ENCODE assay signal across 20 mouse cellular contexts in the genomic region with DNA sequence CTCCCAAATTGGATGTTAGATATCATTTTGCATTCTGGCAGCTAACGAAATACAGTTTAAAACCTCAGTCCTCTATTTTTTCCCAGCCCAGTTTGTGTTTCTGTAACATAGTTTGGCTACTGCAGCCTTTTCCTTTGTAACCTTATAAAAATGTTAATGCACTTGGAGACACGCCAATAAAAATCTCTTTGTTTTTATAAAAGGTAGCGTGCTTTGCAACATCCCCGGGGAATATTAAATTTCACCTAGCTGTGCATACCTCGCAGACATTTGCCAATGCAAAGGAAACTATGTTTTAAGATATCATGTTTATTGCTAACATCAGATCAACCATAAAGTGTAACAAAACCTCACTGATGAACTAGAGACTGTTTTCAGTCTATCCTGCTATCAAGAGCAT.
DNase-seq lines count a peak whose midpoint lies in the region; ATAC-seq and TF ChIP-seq lines count a peak whose summit lies in the region.
"Had no signal": no experiment of that assay in that cellular context is flagged by ENCODE, and none has a peak within 500 bp of the region (broad histone marks: within the 10 kb centered on the region; RNA-seq: fewer than 3 reads in every experiment).

No protein-coding gene starts in this region.

- no peaks in the 10 kb centered on the region for H3K4me1 ChIP-seq in hindbrain, embryonic 14.5 days (replicated peaks; ENCODE audit: control insufficient read depth, insufficient read depth, low read length)
- no peaks in the 10 kb centered on the region for H3K4me1 ChIP-seq in hindbrain, embryonic 16.5 days (ENCODE audit: control insufficient read depth, insufficient read depth, low read depth, low read length)
- no peaks in the 10 kb centered on the region for H3K4me1 ChIP-seq in lung, embryonic 14.5 days (ENCODE audit: insufficient read depth)
- H3K4me1 ChIP-seq in embryonic facial prominence, embryonic 14.5 days (ENCODE audit: control insufficient read depth, insufficient read depth, low read length), result peaks cover 14% of the 10 kb centered on the region
- H3K4me1 ChIP-seq in limb, embryonic 14.5 days (ENCODE audit: control insufficient read depth, insufficient read depth, low read length), result peaks cover 8% of the 10 kb centered on the region; the same call in 1 of the 2 replicates

- no peak overlapping the region for H3K4me3 ChIP-seq in hindbrain, embryonic 14.5 days (replicated peaks; ENCODE audit: low read length)
- no peak overlapping the region for H3K4me3 ChIP-seq in hindbrain, embryonic 16.5 days (ENCODE audit: low read length)
- no peak overlapping the region for H3K4me3 ChIP-seq in lung, embryonic 14.5 days (ENCODE audit: low read depth, low read length)
- H3K4me3 ChIP-seq in embryonic facial prominence, embryonic 14.5 days (ENCODE audit: low read depth, low read length), result no peak overlapping the region
- H3K4me3 ChIP-seq in limb, embryonic 14.5 days (replicated peaks; ENCODE audit: low read length), result no peak overlapping the region
- H3K4me3 ChIP-seq: embryonic facial prominence, embryonic 13.5 days; forebrain, embryonic 13.5 days had no signal

- H3K27ac ChIP-seq in hindbrain, embryonic 14.5 days, result no peak overlapping the region
- H3K27ac ChIP-seq in hindbrain, embryonic 16.5 days (ENCODE audit: low read depth, low read length), result no peak overlapping the region
- H3K27ac ChIP-seq in lung, embryonic 14.5 days (ENCODE audit: low read depth), result no peak overlapping the region
- H3K27ac ChIP-seq in embryonic facial prominence, embryonic 14.5 days (replicated peaks; ENCODE audit: low read depth, low read length), result no peak overlapping the region
- H3K27ac ChIP-seq in limb, embryonic 14.5 days (replicated peaks; ENCODE audit: low read depth, low read length), result no peak overlapping the region
- H3K27ac ChIP-seq: embryonic facial prominence, embryonic 13.5 days; forebrain, embryonic 13.5 days had no signal

- no peak overlapping the region for H3K9ac ChIP-seq in hindbrain, embryonic 14.5 days
- H3K9ac ChIP-seq in hindbrain, embryonic 16.5 days (ENCODE audit: low read depth, low read length), result no peak overlapping the region
- H3K9ac ChIP-seq in lung, embryonic 14.5 days, result no peak overlapping the region
- H3K9ac ChIP-seq in embryonic facial prominence, embryonic 14.5 days (ENCODE audit: low read depth, low read length), result no peak overlapping the region
- H3K9ac ChIP-seq in limb, embryonic 14.5 days (ENCODE audit: low read depth, low read length, severe bottlenecking), result no peak overlapping the region
- H3K9ac ChIP-seq: embryonic facial prominence, embryonic 13.5 days; forebrain, embryonic 13.5 days had no signal

- no peak overlapping the region for H3K4me2 ChIP-seq in hindbrain, embryonic 14.5 days (replicated peaks)
- no peak overlapping the region for H3K4me2 ChIP-seq in hindbrain, embryonic 16.5 days (ENCODE audit: low read length)
- H3K4me2 ChIP-seq in lung, embryonic 14.5 days, result no peak overlapping the region
- no peak overlapping the region for H3K4me2 ChIP-seq in embryonic facial prominence, embryonic 14.5 days (ENCODE audit: low read depth, low read length)
- H3K4me2 ChIP-seq in limb, embryonic 14.5 days (replicated peaks; ENCODE audit: low read depth, low read length, severe bottlenecking), result no peak overlapping the region
- H3K4me2 ChIP-seq: embryonic facial prominence, embryonic 13.5 days; forebrain, embryonic 13.5 days had no signal

- no peaks in the 10 kb centered on the region for H3K27me3 ChIP-seq in hindbrain, embryonic 14.5 days (ENCODE audit: control insufficient read depth, insufficient read depth, low read length)
- H3K27me3 ChIP-seq in hindbrain, embryonic 16.5 days (replicated peaks; ENCODE audit: control insufficient read depth, insufficient read depth, low read length), result no peaks in the 10 kb centered on the region
- no peaks in the 10 kb centered on the region for H3K27me3 ChIP-seq in lung, embryonic 14.5 days (ENCODE audit: insufficient read depth, low read length)
- no peaks in the 10 kb centered on the region for H3K27me3 ChIP-seq in embryonic facial prominence, embryonic 14.5 days (replicated peaks; ENCODE audit: control insufficient read depth, insufficient read depth, low read length)
- no peaks in the 10 kb centered on the region for H3K27me3 ChIP-seq in limb, embryonic 14.5 days (ENCODE audit: control insufficient read depth, insufficient read depth, low read length)
- H3K27me3 ChIP-seq: embryonic facial prominence, embryonic 13.5 days; forebrain, embryonic 13.5 days had no signal

- ATAC-seq in hindbrain, embryonic 14.5 days (ENCODE audit: low FRiP score), result no peak
- ATAC-seq in hindbrain, embryonic 16.5 days, result no peak
- ATAC-seq in lung, embryonic 14.5 days (ENCODE audit: insufficient read depth), result no peak
- 0 out of 2 replicates have a peak, but pooled peaks have one; percentile 37 for ATAC-seq in embryonic facial prominence, embryonic 14.5 days (ENCODE audit: low read depth)
- ATAC-seq in limb, embryonic 14.5 days (ENCODE audit: low FRiP score, low read depth), result peak; percentile 53; the same call in 1 of the 2 replicates
- ATAC-seq: forebrain, embryonic 13.5 days; forebrain, embryonic 16.5 days had no signal

- DNase-seq in hindbrain, embryonic 14.5 days (ENCODE audit: low spot score), result peak; percentile 23
- peak; percentile 6 for DNase-seq in lung, embryonic 14.5 days
- DNase-seq in lung, postnatal 25 days (ENCODE audit: low spot score), result no peak
- peak; percentile 88 for DNase-seq in embryonic facial prominence, embryonic 14.5 days (ENCODE audit: low spot score)
- DNase-seq in limb, embryonic 14.5 days (ENCODE audit: low spot score), result peak; percentile 66
- DNase-seq in liver, result no peak
- DNase-seq: adrenal gland, adult 2 months; adrenal gland, postnatal 10 days; adrenal gland, postnatal 25 days; cerebellum, adult 11 months; cerebellum, adult 18-20 months; cerebellum, adult 8-10 months; cerebellum, adult 9-11 months; cerebellum, postnatal 14 days; cerebellum, postnatal 36 days; embryo, embryonic 11 days had no signal

- no peaks in the 10 kb centered on the region for H3K9me3 ChIP-seq in hindbrain, embryonic 14.5 days (ENCODE audit: control insufficient read depth, low read length)
- H3K9me3 ChIP-seq in hindbrain, embryonic 16.5 days (ENCODE audit: control insufficient read depth, low read length), result no peaks in the 10 kb centered on the region
- H3K9me3 ChIP-seq in lung, embryonic 14.5 days (ENCODE audit: low read depth, low read length), result no peaks in the 10 kb centered on the region
- no peaks in the 10 kb centered on the region for H3K9me3 ChIP-seq in embryonic facial prominence, embryonic 14.5 days (ENCODE audit: control insufficient read depth, low read length)
- H3K9me3 ChIP-seq in limb, embryonic 14.5 days (ENCODE audit: control insufficient read depth, low read length), result no peaks in the 10 kb centered on the region
- H3K9me3 ChIP-seq: embryonic facial prominence, embryonic 13.5 days; forebrain, embryonic 13.5 days had no signal

- WGBS in hindbrain, embryonic 14.5 days, result 59% methylated on average over 5 of the region's 5 CpGs
- 57% methylated on average over 5 of the region's 5 CpGs for WGBS in hindbrain, embryonic 16.5 days
- 55% methylated on average over 5 of the region's 5 CpGs for WGBS in lung, embryonic 14.5 days
- WGBS in embryonic facial prominence, embryonic 14.5 days, result 29% methylated on average over 5 of the region's 5 CpGs
- 23% methylated on average over 5 of the region's 5 CpGs for WGBS in limb, embryonic 14.5 days

- no peak for TF ChIP-seq POLR2A in limb, embryonic 14.5 days (IDR thresholded peaks at IDR 0.05; ENCODE audit: borderline replicate concordance, extremely low read depth, insufficient read depth, insufficient read length)

- TF ChIP-seq CTCF in lung, embryonic 14.5 days (IDR thresholded peaks at IDR 0.05; ENCODE audit: low read depth), result no peak

- H3K36me3 ChIP-seq in hindbrain, embryonic 14.5 days (replicated peaks; ENCODE audit: control insufficient read depth, insufficient read depth), result no peaks in the 10 kb centered on the region
- no peaks in the 10 kb centered on the region for H3K36me3 ChIP-seq in hindbrain, embryonic 16.5 days (ENCODE audit: control insufficient read depth, insufficient read depth, low read length)
- no peaks in the 10 kb centered on the region for H3K36me3 ChIP-seq in lung, embryonic 14.5 days (ENCODE audit: insufficient read depth)
- H3K36me3 ChIP-seq in embryonic facial prominence, embryonic 14.5 days (ENCODE audit: control insufficient read depth, insufficient read depth, low read length), result no peaks in the 10 kb centered on the region
- H3K36me3 ChIP-seq in limb, embryonic 14.5 days (ENCODE audit: control insufficient read depth, insufficient read depth, low read length), result no peaks in the 10 kb centered on the region
- H3K36me3 ChIP-seq: embryonic facial prominence, embryonic 13.5 days had no signal

Comparison
In these comparisons a context has a peak if more than half of its experiments do, and no peak if none do; other contexts are left out.
1. DNase-seq: peak in hindbrain, embryonic 14.5 days (single experiment), lung, embryonic 14.5 days (single experiment), embryonic facial prominence, embryonic 14.5 days (single experiment) and limb, embryonic 14.5 days (single experiment); none in lung, postnatal 25 days (single experiment) and liver (single experiment).
2. ATAC-seq: peak in embryonic facial prominence, embryonic 14.5 days (single experiment) and limb, embryonic 14.5 days (single experiment); none in hindbrain, embryonic 14.5 days (single experiment), hindbrain, embryonic 16.5 days (single experiment) and lung, embryonic 14.5 days (single experiment).